Mouse (Mus musculus): ENCODE data around the gene Gm11639. TPM values are rescaled to one million over a fixed set of nuclear protein-coding genes. Genes with fewer than 3 reads are reported as not detected.

Gene Gm11639
- polyA plus RNA-seq (2014; fragmentation: Nextera tagmentation; extraction: Ambion mirVana): 0.08 TPM in 1 of 2 replicates, not detected in the other

DNA sequence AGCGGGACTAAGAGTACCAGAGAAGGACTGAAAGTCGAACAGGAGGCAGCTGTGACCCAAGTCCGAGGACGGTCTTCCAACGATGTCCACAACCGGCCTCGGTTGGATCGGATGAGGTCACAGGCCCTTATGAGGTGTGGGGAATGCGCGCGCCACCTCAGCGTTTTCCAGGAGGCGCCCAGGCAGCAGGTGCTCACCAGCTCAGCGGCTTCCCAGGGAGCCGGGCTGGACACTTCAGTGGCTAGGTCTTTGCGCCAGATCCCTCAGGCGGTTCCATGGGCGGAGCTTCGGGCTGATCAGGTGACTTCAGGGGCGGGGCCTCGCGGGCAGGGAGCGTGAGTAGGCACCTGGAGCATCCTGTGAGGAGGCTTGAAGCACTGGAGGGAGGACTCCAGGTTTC lies at the start of gene Gm11639:
Gene Gm11639, plus strand, starts transcription at position 160 of the 400 bp plus-strand sequence.
- Histone ChIP-seq H3K4me2 (replicated peaks; ENCODE audit: low read depth, low read length) (no peak within 1 kb of the TSS; the same call in 1 of the 2 replicates), H3K4me3 (ENCODE audit: low read length) (no peak within 1 kb of the TSS), H3K4me1 (ENCODE audit: control insufficient read depth, insufficient read depth, low read length) (no peaks in the 10 kb centered on the region), H3K9me3 (ENCODE audit: control insufficient read depth, low read length) (no peaks in the 10 kb centered on the region), H3K9ac (ENCODE audit: low read depth, low read length) (no peak within 1 kb of the TSS), H3K27ac (ENCODE audit: low read depth, low read length) (no peak within 1 kb of the TSS), H3K36me3 (ENCODE audit: control insufficient read depth, insufficient read depth, low read length) (no peaks in the 10 kb centered on the region), H3K27me3 (ENCODE audit: control insufficient read depth, insufficient read depth, low read length) (no peaks in the 10 kb centered on the region)
- peak; percentile 57; the same call in 1 of the 2 replicates for ATAC-seq (ENCODE audit: low FRiP score, low TSS enrichment)
- WGBS: 26% methylated on average over 23 of the region's 23 CpGs

DNA sequence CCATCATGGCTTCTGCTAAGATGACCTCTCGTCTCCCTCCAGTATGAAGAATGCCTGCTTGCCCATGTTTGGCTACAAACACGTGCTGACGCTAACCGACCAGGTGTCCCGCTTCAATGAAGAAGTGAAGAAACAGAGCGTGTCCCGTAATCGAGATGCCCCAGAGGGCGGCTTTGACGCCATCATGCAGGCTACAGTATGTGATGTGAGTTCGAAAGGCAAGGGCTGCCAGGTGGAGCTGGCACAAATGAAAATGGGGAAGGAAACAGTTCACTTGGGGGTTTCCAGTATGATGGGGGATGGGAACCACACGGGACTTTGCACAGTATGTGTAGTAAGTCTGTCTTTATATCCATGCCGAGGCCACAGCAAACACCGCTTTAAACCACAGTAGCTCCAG lies 48.5 kb upstream of the Gm11639 start:
- WGBS: 88% methylated on average over 14 of the region's 14 CpGs
- Histone ChIP-seq H3K4me2 (replicated peaks; ENCODE audit: low read depth, low read length) (no peak overlapping the region), H3K9ac (ENCODE audit: low read depth, low read length) (no peak overlapping the region), H3K9me3 (ENCODE audit: control insufficient read depth, low read length) (no peaks in the 10 kb centered on the region), H3K4me3 (ENCODE audit: low read length) (no peak overlapping the region), H3K27me3 (ENCODE audit: control insufficient read depth, insufficient read depth, low read length) (no peaks in the 10 kb centered on the region), H3K4me1 (ENCODE audit: control insufficient read depth, insufficient read depth, low read length) (no peaks in the 10 kb centered on the region), H3K36me3 (ENCODE audit: control insufficient read depth, insufficient read depth, low read length) (no peaks in the 10 kb centered on the region), H3K27ac (ENCODE audit: low read depth, low read length) (no peak overlapping the region)
- ATAC-seq (ENCODE audit: low FRiP score, low TSS enrichment): no peak

DNA sequence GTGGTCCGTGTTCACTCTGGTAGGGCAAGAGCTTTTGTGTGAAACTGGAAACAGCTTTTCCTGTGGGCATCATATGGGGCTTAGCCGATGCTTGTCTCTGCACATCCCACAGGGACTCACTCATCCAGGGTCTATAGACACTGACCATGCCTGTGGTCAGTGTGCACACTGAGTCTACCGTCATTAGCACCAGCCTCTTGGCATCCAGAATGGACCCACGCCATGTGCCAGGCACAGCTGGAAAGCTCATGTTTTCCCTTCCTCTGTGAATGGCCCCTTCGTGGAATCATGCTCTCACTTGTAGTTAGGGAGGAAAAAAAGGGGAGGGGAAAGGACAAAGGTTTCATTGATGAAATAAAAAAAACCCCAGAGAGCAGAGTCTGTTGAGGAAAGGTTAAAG lies 47.5 kb upstream of the Gm11639 start:
- Histone ChIP-seq H3K4me2 (replicated peaks; ENCODE audit: low read depth, low read length) (no peak overlapping the region), H3K9ac (ENCODE audit: low read depth, low read length) (no peak overlapping the region), H3K27me3 (ENCODE audit: control insufficient read depth, insufficient read depth, low read length) (no peaks in the 10 kb centered on the region), H3K9me3 (ENCODE audit: control insufficient read depth, low read length) (no peaks in the 10 kb centered on the region), H3K4me1 (ENCODE audit: control insufficient read depth, insufficient read depth, low read length) (no peaks in the 10 kb centered on the region), H3K4me3 (ENCODE audit: low read length) (no peak overlapping the region), H3K27ac (ENCODE audit: low read depth, low read length) (no peak overlapping the region), H3K36me3 (ENCODE audit: control insufficient read depth, insufficient read depth, low read length) (no peaks in the 10 kb centered on the region)
- 73% methylated on average over 5 of the region's 5 CpGs for WGBS
- no peak for ATAC-seq (ENCODE audit: low FRiP score, low TSS enrichment)

DNA sequence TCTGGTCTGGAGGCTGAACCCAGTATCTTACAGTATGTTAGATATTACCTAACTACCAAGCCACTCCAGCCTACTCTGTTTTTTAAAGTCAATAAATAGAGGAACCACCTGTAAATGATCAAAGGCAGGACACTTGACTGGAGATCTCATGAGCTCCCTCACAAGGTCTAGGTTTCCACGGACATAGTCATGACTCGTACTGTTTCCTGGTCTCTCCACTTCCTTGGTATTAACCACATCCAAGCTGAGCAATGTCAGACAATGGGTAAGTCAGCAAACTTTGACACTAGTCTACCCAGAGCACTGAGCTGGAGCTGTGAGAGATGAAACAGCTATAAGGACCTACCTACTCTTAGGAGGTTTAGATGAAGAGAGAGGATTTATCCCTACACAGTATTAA lies 46.6 kb upstream of the Gm11639 start:
- H3K27me3 ChIP-seq (ENCODE audit: control insufficient read depth, insufficient read depth, low read length): no peaks in the 10 kb centered on the region
- H3K9me3 ChIP-seq (ENCODE audit: control insufficient read depth, low read length): no peaks in the 10 kb centered on the region
- no peak for ATAC-seq (ENCODE audit: low FRiP score, low TSS enrichment)
- no peak overlapping the region for H3K4me3 ChIP-seq (ENCODE audit: low read length)
- WGBS: 83% methylated on average over 2 of the region's 2 CpGs
- H3K4me2 ChIP-seq (replicated peaks; ENCODE audit: low read depth, low read length): no peak overlapping the region
- H3K9ac ChIP-seq (ENCODE audit: low read depth, low read length): no peak overlapping the region
- H3K36me3 ChIP-seq (ENCODE audit: control insufficient read depth, insufficient read depth, low read length): no peaks in the 10 kb centered on the region
- H3K4me1 ChIP-seq (ENCODE audit: control insufficient read depth, insufficient read depth, low read length): no peaks in the 10 kb centered on the region
- no peak overlapping the region; the same call in 1 of the 2 replicates for H3K27ac ChIP-seq (ENCODE audit: low read depth, low read length)

DNA sequence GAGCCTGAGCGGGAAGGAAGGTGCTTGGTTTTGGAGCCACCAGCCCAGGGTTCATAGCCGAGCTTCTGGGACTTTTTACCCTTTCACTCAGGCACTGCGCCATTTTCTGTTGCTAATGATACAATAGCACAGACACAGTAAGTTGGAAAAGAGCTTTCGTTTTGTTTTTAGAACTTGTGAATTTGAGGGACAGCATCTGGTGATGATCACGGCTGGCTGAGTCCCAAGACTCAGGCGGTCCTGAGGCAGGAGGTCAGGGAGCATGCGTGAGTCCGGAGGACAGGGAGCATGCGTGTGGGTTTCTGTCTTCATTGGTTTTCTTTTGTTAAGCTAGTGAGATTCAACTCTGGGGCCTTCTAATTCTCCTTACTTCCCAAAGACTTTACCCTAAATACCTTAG lies 45.9 kb upstream of the Gm11639 start:
- Histone ChIP-seq H3K27ac (ENCODE audit: low read depth, low read length) (no peak overlapping the region), H3K9me3 (ENCODE audit: control insufficient read depth, low read length) (no peaks in the 10 kb centered on the region), H3K4me3 (ENCODE audit: low read length) (no peak overlapping the region), H3K36me3 (ENCODE audit: control insufficient read depth, insufficient read depth, low read length) (no peaks in the 10 kb centered on the region), H3K4me2 (replicated peaks; ENCODE audit: low read depth, low read length) (no peak overlapping the region), H3K27me3 (ENCODE audit: control insufficient read depth, insufficient read depth, low read length) (no peaks in the 10 kb centered on the region), H3K9ac (ENCODE audit: low read depth, low read length) (no peak overlapping the region), H3K4me1 (ENCODE audit: control insufficient read depth, insufficient read depth, low read length) (no peaks in the 10 kb centered on the region)
- no peak; the same call in 1 of the 2 replicates for ATAC-seq (ENCODE audit: low FRiP score, low TSS enrichment)
- 67% methylated on average over 9 of the region's 9 CpGs for WGBS

DNA sequence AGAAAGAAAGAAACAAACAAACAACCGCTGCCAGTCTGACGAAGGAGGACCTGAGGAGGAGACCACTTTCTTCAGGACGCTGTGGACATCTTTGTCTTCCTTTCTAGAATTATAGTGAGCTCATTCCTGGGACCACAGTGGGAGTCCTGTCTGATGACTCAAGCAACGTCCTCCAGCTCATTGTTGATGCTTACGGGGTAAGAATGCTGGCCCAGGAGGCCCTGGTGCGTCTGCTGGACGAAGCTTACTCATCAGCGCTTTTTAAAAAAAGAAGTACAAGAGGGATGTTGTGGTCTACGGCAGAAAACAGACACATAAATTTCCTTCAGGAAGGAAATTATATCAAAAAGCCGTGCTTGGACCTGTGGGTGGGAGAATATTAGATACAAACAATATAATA lies 44.6 kb upstream of the Gm11639 start:
- 82% methylated on average over 10 of the region's 10 CpGs for WGBS
- Histone ChIP-seq H3K9ac (ENCODE audit: low read depth, low read length) (no peak overlapping the region), H3K4me1 (ENCODE audit: control insufficient read depth, insufficient read depth, low read length) (no peaks in the 10 kb centered on the region), H3K4me3 (ENCODE audit: low read length) (no peak overlapping the region), H3K4me2 (replicated peaks; ENCODE audit: low read depth, low read length) (no peak overlapping the region), H3K27me3 (ENCODE audit: control insufficient read depth, insufficient read depth, low read length) (no peaks in the 10 kb centered on the region), H3K9me3 (ENCODE audit: control insufficient read depth, low read length) (no peaks in the 10 kb centered on the region), H3K36me3 (ENCODE audit: control insufficient read depth, insufficient read depth, low read length) (no peaks in the 10 kb centered on the region), H3K27ac (ENCODE audit: low read depth, low read length) (no peak overlapping the region)
- no peak for ATAC-seq (ENCODE audit: low FRiP score, low TSS enrichment)

DNA sequence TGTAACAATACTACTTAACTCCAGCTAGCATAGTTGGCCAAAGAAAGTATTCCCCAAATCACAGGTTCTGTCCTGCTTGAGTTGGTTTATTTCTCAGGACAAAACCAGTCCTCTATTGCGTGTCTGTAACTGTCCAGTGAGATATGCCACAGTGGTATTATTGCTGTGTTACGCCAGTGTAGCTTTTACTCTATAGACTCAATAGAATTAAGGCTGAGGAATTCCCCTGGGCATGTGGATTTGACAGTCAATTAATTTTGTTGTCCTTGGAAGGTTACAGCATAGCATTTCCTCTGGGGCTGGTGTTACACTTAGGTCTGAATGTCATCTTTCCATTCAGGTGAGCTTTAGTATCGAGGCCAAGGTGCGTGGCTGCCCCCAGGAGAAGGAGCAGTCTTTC lies 42.3 kb upstream of the Gm11639 start:
- no peak overlapping the region for H3K4me3 ChIP-seq (ENCODE audit: low read length)
- no peak overlapping the region for H3K4me2 ChIP-seq (replicated peaks; ENCODE audit: low read depth, low read length)
- H3K9ac ChIP-seq (ENCODE audit: low read depth, low read length): no peak overlapping the region
- no peaks in the 10 kb centered on the region for H3K36me3 ChIP-seq (ENCODE audit: control insufficient read depth, insufficient read depth, low read length)
- no peak for ATAC-seq (ENCODE audit: low FRiP score, low TSS enrichment)
- no peaks in the 10 kb centered on the region for H3K27me3 ChIP-seq (ENCODE audit: control insufficient read depth, insufficient read depth, low read length)
- no peaks in the 10 kb centered on the region for H3K4me1 ChIP-seq (ENCODE audit: control insufficient read depth, insufficient read depth, low read length)
- no peak overlapping the region for H3K27ac ChIP-seq (ENCODE audit: low read depth, low read length)
- no peaks in the 10 kb centered on the region for H3K9me3 ChIP-seq (ENCODE audit: control insufficient read depth, low read length)
- 69% methylated on average over 4 of the region's 4 CpGs for WGBS

DNA sequence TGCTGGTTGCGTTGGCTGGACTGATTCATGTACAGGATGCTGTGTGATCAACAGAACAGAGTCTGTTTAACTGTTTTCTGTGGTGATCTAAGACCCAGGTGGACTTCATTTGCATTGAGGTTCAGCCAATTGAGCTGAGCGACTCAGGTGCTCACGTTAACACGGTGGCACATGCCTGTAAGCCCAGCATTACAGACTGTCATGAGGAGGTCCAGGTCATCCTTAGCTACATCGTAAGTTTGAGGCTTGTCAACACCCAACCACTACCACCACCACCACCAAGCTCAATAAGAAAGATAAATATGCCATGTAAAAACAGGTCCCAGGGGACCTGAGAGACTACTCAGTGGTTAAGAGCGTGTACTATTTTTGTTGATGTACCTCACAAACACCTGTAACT lies 40.1 kb upstream of the Gm11639 start:
- H3K4me3 ChIP-seq (ENCODE audit: low read length): no peak overlapping the region
- no peak overlapping the region for H3K27ac ChIP-seq (ENCODE audit: low read depth, low read length)
- H3K4me2 ChIP-seq (replicated peaks; ENCODE audit: low read depth, low read length): no peak overlapping the region
- no peaks in the 10 kb centered on the region for H3K4me1 ChIP-seq (ENCODE audit: control insufficient read depth, insufficient read depth, low read length)
- no peaks in the 10 kb centered on the region for H3K9me3 ChIP-seq (ENCODE audit: control insufficient read depth, low read length)
- no peaks in the 10 kb centered on the region for H3K36me3 ChIP-seq (ENCODE audit: control insufficient read depth, insufficient read depth, low read length)
- no peak overlapping the region for H3K9ac ChIP-seq (ENCODE audit: low read depth, low read length)
- H3K27me3 ChIP-seq (ENCODE audit: control insufficient read depth, insufficient read depth, low read length): no peaks in the 10 kb centered on the region
- ATAC-seq (ENCODE audit: low FRiP score, low TSS enrichment): no peak
- WGBS: 93% methylated on average over 6 of the region's 6 CpGs

DNA sequence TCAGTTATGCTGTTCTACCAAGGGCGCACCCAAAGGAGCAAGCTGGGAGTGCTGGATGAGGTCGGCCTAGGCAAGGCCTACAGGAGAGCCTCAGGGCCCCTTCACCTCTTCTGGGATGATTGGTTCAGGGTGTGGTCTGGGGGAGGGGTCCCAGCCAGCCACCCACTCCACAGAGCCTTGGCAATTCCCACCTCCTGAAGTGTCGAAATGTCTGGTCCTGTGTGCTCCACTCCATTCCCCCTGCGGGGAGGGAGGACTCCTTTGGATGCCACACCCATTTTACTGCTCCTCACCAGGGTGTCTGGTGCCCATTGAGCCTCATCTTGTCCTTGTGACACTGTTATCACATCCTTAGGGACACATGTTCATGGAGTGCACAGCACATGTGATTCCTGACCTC lies 39.3 kb upstream of the Gm11639 start:
- H3K27ac ChIP-seq (ENCODE audit: low read depth, low read length): no peak overlapping the region
- no peak for ATAC-seq (ENCODE audit: low FRiP score, low TSS enrichment)
- no peaks in the 10 kb centered on the region for H3K9me3 ChIP-seq (ENCODE audit: control insufficient read depth, low read length)
- no peak overlapping the region for H3K4me2 ChIP-seq (replicated peaks; ENCODE audit: low read depth, low read length)
- H3K9ac ChIP-seq (ENCODE audit: low read depth, low read length): no peak overlapping the region
- no peak overlapping the region for H3K4me3 ChIP-seq (ENCODE audit: low read length)
- WGBS: 66% methylated on average over 4 of the region's 4 CpGs
- no peaks in the 10 kb centered on the region for H3K36me3 ChIP-seq (ENCODE audit: control insufficient read depth, insufficient read depth, low read length)
- H3K27me3 ChIP-seq (ENCODE audit: control insufficient read depth, insufficient read depth, low read length): no peaks in the 10 kb centered on the region
- no peaks in the 10 kb centered on the region for H3K4me1 ChIP-seq (ENCODE audit: control insufficient read depth, insufficient read depth, low read length)
